Mouse (Mus musculus) adrenal gland, adult (tissue): Measurements from ENCODE around the gene Myo1a.
A peak's percentile ranks its signal among the peaks of the same experiment; 100 is the strongest.
"Not testable (repeated sequence)": the region's sequence is repeated elsewhere in the genome, so short reads cannot be mapped to it uniquely, and the experiment has no call there.

Experiments used
- DNase-seq, 2 experiments: peaks; one replicate each; pipeline ENCODE4 v3.0.0; 2022 to 2023; ENCODE audit warnings: low spot score in 1 of 2; ENCODE audit not compliant: inconsistent age in 2 of 2

Myo1a gene

GRCm38 (mm10) chr10:127704766-127705220 is at the start of gene Myo1a:
TSS of gene Myo1a (plus strand) at chr10:127705170.
- no peak for DNase-seq

DNA sequence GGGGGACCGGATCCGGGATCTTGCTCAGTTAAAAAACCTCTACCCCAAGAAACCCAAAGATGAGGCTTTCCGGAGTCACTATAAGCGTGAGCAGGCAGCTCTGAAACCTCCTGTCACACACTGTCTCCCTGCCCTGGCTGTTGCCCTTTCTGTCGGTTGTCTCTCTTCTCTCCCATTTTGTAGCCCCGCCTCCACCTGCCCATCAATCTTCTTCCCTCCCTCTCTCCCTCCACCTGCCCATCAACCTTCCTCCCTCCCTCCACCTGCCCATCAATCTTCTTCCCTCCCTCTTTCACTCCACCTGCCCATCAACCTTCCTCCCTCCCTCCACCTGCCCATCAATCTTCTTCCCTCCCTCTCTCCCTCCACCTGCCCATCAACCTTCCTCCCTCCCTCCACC is 47.4 kb upstream of the Myo1a start:
- not testable (repeated sequence) for DNase-seq

DNA sequence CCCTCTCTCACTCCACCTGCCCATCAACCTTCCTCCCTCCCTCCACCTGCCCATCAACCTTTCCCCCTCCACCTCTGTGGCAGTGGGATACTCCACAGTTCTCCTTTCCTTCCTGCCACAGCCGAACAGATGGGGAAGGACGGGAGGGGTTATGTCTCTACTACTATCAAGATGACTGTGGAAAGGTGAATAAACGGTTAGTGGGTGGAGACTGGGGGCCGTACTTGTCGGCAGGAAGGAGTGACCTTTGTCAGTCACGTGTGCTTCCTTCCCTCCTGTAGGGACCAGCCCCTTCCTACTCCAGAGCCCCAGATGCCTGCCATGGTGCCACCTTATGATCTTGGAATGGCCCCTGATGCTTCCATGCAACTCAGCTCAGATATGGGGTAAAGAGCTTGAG is 46.9 kb upstream of the Myo1a start:
- DNase-seq, result no peak

DNA sequence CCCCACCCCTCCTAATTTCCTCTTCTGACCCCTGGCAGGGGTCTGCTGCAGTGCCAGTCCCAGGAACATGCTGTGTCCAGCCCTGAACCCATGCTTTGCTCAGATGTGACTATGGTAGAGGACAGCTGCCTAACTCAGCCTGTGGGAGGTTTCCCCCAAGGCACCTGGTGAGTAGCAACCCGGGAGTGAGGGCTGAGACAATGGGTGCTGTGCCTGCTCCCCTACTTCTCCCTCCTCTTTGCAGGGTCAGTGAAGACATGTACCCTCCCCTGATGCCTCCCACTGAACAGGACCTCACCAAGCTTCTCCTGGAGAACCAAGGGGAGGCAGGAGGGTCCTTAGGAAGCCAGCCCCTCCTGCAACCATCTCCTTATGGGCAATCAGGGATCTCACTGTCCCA is 45.4 kb upstream of the Myo1a start:
- no peak for DNase-seq

GRCm38 (mm10) chr10:127661291-127661914 is 43.6 kb upstream of the Myo1a start:
- peak; percentile 55 to 84 for DNase-seq

DNA sequence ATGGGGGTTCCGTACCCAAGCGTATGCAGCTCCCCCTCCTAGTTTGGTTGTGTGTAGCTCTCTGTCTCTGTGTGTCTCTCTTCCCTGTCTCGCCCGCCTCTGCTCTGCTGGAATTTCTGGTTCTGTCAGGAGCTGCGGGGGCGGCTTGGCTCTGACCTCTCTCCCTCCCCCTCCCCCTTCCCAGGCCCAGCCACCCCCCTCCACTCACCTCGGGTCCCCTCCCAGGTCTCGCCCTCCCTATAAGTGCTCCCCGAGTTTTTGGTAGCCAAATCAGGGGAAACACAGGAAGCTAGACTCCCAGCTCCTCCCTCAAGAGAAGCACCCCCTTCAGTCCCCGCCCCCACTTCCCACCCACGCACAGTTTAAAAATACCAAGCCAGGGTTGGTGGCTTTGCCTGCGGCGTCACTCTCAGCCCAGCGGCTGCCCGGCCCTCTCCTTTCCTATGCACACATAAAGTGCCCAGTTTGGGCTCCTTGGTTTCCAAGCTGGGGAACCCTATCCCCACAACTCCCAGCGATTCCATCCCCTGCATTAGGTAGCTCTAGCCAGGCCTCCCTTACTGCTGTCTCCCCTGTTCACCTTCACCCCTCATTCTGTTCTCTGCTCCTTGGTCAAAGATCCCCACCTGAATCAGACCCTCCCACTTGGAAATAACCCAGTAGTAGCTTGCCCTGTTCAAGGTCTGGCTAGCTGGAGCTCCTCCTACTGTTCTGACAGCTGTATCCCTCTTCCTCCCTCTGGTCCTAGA is 42.9 kb upstream of the Myo1a start:
- peak; percentile 83 to 96 for DNase-seq

DNA sequence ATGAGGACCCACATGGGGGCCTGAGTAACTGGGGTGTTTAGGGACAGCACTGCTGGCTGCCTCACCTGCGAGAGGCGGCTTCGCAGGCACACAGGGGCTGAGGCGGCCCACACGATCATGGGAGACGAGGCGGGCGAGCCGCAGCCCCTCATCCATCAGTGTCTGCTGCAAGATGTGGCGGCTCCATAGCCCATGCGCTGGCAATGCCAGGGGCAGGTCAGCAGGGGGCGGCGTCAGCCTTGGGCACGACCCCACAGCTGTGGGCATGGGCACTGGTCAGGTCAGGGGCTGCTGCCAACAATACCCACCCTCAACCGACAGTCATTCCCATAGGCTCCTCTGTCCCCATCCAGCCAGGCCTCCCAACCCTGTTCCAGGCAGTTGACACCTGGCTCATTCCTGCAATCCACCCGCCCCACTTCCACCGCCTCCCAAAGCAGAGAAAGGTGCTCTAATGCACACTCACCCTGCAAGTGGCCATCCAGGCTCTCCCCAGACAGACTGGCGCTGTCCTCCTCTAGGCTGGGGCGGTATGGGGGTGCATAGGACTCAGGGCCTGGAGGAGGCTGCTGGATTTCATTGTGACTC is 42.2 kb upstream of the Myo1a start:
- peak in 1 of 2 experiments; percentile 68 for DNase-seq

DNA sequence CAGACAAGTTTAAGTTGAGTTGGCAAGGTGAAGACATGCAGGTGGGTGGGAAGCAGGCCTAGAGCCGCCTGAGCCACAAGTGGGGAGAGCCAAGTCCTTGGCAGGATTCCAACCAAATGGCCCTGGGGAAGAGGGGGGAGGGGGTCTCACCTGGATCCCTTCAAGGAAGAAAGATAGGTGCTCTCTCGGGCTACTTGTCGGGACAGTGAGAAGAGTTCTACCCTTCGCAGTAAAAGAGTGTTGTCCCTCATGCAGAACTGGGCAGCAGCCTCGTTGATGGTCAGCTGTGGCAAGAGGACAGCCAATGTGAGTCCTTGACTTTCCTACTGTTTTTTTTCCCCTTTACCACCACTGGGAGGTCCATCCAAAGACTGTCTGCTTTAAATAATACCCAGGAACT is 41.4 kb upstream of the Myo1a start:
- peak in 1 of 2 experiments; percentile 71 for DNase-seq

DNA sequence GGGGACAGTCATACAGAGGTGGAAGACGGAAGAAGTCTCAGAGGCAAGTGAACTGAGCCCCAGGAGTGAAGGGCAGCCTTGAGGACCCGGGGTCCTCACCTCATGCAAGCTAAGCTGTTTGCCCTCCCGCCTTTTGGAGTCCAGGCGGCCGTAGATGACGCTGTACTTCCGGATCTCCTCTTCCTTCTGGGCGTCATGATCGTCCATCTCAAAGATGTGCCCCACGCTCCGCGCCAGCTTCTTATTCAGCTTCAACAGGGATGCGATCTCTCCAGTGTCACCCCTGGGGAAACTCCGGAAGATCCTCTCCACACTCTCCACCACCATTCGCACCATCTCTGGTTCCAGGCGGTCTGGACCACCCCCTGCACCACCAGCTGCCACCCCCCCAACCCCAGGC is 40.8 kb upstream of the Myo1a start:
- DNase-seq, result no peak

DNA sequence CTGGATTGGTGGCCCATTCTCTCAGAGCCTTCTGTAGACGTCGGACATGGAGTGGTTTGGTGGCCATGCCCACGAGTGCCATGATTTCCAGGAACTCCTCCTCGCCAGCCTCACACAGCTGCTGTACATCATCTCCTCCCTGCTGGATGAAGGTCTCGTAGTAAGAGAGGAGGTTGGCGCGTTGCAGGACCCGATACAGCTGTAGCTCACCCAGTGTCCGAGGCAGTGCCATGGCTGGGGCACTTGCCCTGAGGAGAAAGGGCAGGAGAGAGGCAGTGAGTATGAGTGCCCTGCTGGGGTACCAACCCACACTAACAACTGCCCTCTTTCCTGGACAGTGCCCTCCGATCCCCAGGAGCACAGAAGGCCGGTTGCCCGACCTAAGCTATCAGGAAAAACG is 40.1 kb upstream of the Myo1a start:
- no peak for DNase-seq

GRCm38 (mm10) chr10:127665366-127666181 is 39.4 kb upstream of the Myo1a start:
- peak; percentile 57 to 75 for DNase-seq

DNA sequence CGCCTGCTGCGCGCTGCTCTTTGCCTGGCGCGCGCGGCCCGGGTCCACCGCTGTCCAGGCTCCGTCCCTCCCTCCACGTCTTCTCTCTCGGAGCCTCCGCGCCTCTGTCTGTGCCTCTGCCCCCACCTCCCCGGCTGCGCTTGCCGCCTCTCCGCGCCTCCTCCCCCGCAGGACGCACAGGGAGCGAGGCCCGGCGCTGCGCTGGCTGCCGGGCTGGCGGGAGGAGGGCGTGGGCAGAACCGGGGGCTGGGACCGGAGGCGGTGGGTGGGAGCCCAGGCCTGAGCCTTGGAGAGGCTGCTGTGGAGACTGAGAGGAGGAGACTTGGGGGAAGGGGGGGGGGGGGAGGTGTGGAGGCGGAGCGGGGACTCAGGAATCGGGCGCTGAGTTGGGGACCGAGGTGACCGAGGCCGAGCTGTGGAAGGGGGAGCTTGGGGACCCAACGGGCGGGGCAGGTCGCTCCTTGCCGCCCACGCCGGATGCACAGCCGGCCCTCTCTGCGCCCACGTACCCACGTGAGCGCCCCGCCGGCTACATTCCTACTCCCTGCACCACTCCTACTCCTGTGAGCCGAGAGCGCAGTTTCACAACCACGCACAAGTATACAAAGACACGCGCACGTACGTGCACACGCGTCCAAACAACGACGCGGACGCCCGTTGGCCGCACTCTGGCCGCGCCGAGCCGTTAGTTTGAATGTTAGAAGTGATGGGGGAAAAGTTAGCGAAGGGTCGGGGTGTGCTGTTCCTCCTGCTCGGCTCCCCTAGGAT is 38.3 kb upstream of the Myo1a start, which contains the start of gene Nemp1:
TSS of gene Nemp1 (plus strand) at position 401 of the 768 bp plus-strand sequence.
- peak; percentile 96 for DNase-seq

DNA sequence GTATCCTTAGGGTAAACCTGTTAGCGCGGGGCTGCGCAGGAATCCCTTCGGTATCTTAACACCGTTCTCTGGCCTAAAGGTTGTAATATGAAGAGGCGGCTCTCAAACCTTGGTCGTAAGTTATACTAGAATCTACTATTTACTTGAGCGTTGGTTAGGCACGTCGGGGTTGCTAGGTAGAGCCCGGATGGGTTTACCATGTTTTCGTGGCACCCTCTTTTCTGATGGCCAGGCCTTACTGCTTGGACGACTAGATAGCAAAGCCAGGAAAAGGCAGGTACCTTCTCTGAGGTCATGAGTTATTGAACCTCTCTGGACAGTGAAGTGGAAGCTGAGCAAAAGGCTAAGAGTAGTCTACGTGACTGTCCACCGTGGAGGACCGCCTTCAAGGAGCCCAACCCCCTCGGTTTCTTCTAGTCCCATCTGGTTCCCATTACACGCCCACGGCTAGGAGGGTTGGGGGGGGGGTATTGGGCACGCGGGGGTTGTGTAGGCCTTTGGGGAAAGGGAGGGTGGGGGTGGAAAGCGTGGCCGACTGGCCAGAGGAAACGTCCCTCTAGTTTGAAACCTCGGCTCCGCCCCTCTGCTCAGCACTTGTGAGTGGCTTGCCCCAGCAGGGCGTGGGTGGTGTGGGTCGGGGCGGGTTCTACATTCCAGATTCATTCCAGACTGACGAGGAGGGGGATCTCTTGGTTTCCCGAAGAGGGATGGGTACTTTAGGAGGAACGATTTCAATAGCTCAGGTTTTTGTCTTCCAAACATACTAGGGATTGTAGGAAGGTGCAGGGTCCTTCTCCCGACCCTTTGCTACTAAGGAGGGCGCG is 37.5 kb upstream of the Myo1a start:
- peak; percentile 94 to 95 for DNase-seq

- DNase-seq, result peak; percentile 90 to 94
Observed at GRCm38 (mm10) chr10:127668093-127669050, 36.6 kb upstream of the Myo1a start, which contains the start of gene Nab2. TSS of gene Nab2 (minus strand) at chr10:127668568.

GRCm38 (mm10) chr10:127669170-127669569 is 35.8 kb upstream of the Myo1a start:
- DNase-seq, result peak in 1 of 2 experiments; percentile 58

DNA sequence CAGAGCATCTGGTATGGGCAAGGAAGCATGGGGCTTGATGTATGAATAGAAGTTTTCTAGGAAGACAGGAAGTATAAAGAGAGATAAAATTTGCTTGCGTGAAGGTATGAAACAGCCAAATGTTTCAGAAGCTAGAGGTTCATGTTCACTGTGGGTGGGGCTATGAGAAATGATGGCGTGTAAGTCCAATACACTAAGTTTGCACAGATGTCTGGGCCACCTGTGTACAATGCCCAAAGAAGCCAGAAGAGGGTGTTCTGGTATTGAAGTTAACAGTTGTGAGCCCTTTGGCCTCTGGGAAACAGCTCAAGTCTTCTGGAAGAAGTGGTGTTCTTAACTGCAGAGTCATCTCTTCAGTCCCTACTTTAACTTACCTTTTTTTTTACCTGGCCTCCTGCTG is 34.8 kb upstream of the Myo1a start:
- DNase-seq, result no peak

GRCm38 (mm10) chr10:127671276-127671675 is 33.7 kb upstream of the Myo1a start:
- peak in 1 of 2 experiments; percentile 74 for DNase-seq

DNA sequence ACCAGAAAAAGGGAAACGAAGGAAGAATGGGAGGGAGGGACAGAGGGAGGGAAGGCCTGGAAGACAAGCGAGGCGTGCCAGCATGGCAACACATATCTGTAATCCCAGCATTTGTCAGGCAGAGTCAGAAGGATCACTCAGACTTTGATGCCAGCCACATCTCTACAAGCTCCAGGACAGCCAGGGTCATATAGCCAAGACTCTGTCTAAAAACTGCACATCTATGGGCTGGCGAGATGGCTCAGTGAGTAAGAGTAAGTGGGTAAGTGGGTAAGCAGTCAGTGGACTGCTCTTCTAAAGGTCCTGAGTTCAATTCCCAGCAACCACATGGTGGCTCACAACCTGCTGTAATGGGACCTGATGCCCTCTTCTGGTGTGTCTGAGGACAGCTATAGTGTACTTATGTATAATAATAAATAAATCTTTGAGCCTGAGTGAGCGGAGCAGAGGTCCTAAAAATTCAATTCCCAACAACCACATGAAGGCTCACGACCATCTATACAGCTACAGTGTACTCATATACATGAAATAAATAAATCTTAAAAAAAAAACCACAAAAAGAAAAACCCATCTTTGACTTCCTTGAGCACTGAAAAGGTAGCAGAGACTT is 30.8 kb upstream of the Myo1a start:
- DNase-seq, result peak; percentile 15 to 53
